Mouse (Mus musculus) mesoderm, embryonic 11.5 days (tissue): ENCODE data around the gene Csf1.

Experiments
- DNase-seq: peaks from one replicate; pipeline ENCODE4 v3.0.0-alpha.2; 2012; ENCODE audit warnings: low read depth, low spot score

Csf1 gene

DNA sequence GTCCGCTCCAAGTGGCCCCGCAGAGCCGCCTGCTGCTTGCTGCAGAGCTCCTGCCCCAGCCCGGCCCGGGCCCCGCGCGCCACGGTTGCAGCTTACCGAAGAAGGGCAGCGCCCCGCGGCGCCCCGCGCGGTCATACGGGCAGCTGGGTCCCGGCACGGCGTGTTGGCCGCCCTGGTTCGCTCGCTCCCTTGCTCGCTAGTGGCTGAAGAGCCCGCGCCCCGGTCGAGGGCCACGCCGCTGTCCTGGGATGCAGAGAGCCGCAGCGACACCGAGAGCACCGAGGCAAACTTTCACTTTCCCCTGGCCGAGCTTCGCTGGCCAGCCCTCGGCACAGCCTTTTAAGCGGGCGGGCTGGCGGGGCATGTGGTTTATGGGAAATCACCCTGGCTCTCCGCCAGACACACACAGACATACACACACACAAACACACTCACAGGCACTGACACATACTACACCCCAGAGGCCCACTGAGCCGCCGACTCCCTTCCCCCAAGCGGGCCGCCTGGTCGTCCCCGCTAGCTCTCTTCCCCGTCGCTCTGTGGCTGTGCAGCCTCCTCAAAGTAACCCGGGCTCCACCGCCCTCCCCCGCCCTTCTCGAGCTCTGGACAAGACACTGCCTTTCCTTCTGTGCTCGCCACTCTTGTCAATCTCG is at the start of gene Csf1:
Csf1 (minus strand) TSS at position 541 of the 653 bp plus-strand sequence.
- DNase-seq: peak; percentile 71

DNA sequence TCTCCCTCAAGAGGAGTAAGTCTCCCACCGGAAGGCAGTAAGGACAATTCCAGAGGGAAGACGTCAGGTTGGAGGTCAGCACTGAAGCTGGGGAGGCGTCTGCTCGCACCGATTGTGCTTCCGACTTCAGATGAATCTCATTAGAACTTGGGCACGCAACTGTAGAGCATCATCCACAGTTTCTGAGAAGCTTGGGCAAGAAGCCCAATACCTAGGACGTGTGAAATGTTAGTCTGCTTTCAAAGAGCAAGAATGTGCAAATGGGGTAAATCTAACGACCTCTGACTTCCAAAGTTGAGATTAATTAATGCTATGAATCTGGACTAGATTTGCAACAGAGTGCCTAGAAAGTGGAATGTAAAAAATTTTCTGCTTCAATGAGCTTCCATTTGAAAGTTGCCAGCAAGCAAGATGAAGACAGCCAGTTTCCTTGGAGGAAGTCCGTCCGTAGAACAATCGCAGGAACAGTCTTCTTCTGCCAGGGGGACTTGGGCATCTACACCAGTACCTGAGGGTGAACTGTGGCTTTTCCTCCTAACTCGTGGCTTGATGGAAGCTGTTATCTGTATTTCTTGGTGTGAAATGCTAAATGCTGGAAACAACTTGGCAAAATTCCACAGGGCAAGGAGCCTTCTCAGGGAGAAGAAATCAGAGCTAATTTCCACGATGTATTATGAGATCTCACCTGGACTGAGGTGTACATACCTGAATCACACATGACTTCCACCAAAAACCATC is 47.9 kb upstream of the Csf1 start:
- no peak for DNase-seq

DNA sequence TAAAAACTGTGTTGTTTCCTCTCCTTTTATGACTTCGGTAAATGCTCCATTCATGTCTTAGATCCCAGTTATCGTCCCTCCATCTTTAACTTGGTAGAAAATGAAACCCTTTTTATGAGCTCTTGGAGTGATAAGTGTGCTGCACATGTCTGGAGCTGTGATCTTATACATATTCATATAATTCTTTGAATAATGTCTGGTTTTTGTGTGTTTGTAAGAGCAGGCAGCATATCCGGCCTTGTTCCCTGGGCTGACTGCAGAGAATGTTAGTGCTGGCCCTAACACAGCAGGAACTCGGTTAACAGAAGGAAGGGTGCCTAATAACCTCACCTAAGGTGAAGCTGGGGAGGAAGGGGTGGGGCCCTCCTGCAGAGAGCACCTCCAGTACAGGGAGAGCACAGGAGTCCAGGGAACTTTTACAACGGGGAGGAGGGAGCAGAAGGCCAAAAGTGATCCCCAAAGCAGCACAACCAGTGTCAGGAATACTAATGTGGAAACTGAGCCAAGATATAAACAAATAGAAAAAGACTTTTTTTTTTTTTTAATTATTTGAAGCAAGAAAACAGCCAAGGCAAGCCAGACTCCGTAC is 47.2 kb upstream of the Csf1 start:
- DNase-seq: no peak

DNA sequence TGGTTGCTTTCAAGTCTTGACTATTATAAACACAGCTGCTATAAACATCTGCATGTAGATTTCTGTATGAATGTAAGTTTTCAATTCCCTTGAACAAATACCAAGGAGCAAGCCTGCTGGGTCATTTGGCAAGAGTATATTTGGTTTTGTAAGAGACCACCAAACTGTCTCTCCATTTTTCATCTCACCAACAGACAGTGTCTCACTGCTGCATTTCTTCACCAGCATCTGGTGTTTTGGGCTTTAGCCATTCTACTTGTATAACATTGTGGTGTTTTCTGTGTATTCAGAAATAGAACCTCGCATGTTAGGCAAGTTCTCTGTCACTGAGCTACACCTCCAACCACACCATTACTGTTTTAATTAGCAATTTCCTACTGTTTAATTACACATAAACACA is 46.6 kb upstream of the Csf1 start:
- DNase-seq: no peak

DNA sequence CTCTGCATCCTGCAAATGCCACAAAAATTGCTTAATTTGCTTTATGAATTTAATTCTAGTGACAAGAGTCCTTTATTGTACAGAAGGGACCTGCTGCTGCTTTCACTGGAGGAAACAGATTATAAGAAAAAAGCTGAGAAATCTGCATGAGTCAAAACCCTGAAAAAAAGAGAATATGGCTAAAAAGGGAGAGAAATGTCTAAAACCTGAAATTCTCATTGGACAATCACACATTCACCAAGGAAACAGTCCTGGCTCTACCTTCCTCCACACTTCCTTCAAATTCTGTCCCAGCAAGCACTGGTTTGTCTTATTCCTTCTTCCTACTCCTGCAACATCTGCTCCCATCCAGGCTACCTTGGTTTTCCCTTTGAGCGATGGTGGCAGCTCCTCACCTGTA is 44.5 kb upstream of the Csf1 start:
- DNase-seq: no peak

DNA sequence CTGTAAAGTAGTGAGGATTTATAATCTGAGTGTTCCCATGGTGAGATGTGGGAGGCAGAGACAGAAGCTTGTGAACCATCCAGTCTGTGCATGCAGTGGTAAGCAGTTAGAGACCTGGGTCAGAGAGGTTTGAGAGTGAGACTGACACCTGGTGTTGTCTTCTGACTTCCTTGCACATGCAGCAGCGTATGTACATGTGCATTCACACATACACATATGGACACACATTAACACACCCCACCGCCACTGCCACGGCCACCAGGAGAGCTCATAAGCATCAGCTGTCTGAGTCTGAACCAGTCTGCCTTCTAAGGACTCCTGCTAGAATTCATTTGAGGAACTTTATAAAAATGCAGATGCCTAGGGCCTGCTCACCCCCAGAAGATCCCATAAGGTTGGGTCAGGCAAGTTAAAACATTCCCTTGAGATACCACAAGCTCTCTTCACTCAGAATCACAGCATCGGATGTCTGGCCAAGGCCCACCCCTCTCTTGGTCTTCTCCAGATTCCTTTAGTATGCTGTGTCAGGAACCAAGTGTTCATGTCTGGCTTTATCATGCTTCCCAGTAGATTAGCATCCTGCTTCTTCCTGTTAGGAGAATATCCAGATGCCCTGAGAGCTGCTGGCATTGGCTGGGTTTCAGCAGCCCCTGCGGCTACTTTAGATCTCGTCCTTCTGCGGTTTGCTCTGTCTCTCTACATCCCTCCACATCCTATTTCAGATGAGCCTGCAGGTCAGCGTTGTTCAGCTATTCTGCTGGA is 42.1 kb upstream of the Csf1 start:
- DNase-seq: no peak

DNA sequence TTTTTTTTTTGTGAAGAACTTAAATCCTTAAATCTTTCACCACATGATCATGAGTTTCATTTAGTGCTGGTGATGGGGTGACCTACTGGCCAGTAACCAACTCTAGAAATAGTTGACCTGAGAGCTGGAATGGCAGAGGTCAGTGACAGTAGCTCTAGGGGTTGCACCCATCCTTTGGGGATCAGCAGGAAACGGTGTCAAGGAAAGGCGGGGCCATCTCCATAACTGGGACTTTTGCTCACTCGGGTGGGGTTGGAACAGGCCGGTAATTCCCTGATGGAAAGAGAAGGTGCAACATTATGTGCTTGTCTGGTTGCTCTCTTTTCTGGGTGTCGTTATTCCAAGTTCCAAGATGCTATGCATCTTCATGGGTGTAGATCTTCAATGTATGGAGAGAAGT is 38.7 kb upstream of the Csf1 start:
- no peak for DNase-seq

DNA sequence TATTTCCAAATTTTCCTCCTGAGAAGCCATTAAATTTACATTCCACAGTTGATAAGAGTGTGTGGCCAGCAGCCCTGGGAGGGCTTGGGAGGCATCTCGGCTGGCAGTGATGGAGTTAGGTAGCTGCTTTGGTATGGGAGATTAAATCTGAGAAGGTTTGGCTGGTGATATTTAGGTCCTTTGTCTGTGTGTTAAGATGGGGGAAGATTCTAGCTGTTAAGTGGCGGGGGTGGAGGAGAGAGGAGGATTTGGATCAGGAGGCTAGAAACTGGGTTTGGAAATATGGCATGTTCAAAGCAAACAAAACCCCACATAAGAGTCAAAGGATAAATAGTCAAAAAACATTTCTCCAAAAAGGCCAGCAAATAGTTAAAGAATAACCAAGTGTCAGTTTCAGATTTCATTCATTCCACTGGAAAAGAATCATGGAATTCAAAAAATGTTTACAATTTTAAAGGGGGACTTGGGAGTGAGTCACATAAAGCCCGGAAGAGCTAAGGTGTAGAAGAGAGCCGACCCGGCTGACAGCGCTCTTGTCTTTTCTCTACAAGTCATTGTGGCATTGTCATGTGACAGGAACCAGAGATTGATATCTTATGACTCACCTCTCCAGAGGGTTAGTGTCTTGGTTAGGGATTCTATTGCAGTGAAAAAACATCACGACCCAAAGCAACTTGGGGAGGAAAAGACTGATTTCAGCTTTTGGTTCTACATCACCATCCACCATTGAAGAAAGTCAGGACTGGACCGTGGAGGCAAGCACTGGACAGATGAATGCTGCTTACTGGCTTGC is 36.1 kb upstream of the Csf1 start:
- DNase-seq: no peak

DNA sequence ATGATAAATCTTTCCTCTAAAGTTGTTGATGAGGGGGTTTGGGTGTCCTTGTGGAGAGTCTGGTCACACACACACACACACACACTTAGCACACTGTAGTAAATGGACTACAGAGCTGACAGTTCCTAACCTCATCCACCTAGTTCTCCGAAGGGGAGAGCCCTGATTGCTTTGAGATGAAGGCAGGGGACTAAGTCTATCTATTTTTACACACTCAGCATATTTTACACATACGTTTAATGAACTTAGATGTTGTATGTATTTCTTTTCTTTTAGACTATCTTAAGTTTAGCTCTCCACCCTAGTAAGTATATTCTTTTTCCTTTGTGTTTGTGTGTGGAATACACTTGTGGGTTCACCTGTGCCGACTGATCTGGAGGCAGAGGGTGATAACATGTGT is 34.6 kb upstream of the Csf1 start:
- no peak for DNase-seq

DNA sequence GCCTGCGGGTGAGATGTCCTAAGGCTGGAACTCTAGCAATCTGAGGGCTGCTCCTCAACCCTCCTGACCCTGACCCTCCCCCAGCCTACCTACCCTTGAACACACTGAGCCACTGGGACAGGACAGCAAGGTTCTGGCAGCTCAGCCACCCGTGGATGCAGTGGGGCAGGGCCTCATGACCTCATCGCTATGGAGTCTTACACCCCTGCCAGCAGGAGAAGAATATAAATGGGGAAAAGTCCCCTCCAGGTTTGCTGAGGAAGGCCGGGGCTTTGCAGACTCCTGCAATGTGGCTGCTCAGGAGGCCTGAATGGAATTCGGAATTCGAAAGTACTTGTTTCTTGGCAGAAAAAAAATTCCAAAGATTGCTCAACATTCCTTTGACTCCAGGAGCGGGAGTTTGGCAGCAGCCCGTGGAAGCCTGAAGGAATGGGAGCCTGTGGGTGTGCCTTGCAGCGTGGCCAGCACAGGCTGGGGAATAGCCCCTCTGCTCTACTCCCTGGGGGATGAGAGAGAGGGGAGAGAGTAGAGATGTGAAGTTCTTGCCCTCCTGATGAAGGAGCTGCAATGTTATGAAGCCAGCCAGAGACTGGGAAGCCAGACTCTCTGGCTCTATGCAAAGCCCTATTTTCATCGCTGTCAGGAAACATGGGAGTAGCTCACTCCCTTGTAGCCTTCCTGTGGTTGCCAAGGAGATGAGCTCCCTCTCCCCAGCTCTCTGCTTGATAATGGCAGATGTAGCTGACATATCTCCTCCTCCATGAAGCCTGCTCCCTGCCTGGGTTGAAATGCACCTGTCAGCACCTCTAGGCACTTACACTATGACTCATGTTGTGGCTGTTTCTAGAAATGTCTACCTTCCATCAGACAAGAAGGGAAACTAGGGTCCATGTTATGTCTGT is 33.3 kb upstream of the Csf1 start:
- peak; percentile 49 for DNase-seq

DNA sequence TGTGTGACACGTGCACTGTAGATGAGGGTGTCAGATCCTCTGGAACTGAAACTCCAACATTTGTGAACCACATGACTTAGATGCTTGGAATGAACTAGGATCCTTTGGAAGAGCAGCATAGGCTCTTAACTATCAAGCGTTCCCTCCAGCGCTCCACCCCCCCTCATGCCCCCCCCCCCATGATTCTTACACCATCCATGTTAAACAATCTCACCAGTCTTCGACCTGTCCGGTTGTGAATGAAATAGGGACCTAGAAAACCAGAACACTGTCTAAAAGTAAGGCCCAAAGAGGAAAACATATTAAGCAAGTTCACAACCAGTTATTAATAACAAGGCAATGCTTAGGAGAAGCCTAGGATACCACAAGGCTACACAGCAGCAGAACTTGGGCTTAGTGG is 32.5 kb upstream of the Csf1 start:
- no peak for DNase-seq

DNA sequence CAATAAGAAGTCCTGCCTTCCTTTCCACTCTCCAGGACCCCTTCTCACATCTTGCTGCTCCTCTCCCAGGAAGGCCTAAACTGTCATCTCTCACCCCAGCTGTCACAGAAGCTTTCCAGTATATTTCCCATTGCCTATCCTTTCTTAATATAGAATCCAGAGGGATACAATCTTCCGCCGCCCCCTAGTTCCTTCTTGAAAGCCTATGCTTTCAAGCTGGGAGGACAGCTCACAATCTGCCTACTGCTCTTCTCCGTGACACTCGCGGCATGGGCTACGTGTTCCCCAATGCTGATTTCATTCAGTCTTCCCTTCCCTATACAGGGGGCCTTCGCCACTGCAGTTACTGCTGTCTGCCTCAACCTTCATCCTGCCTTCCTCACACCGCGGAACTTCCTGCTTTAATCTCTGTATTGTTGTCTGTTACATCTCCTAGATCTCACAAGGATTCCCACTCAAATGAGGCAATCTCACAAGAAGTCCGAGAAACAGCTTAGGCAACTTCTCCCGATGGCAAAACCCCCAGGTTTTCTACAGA is 30.6 kb upstream of the Csf1 start:
- no peak for DNase-seq

DNA sequence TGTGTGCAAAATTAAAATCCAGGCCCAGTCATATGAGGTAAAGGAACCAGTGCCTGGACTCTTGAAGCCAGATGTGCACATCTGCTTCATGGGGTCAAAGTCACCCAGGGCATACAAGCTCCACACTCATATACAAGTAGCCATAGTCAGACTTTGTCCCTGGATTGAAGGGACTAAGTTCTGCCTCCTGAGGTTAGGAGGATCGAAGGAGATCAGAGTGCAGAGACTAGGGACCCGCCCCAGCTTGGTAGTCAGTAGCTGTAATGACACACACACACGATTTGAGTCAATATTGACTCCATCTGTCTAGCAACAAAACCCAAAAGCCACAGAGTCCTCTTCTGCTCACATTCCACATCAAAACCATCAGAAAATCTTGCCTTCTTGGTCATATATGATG is 30.0 kb upstream of the Csf1 start:
- no peak for DNase-seq

DNA sequence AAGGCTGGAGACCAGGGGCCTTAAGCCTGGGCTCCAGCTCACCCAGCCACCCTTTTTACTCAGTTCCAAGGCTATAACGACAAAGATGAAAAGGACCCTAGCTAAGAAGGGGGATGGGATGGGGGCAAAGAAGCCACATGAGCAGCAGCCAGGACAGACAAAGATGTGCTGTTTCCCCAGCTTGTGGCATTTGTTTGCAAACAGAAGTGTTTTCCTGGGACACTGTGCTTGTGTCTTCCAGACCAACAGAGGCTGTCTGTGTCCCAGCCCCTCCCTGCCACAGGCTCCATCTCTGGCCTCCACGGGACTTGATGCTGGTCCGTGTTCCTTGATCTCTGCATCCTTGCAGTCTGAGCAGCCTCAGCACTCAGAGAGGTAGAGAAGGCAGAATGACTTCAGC is 28.6 kb upstream of the Csf1 start:
- DNase-seq: no peak

DNA sequence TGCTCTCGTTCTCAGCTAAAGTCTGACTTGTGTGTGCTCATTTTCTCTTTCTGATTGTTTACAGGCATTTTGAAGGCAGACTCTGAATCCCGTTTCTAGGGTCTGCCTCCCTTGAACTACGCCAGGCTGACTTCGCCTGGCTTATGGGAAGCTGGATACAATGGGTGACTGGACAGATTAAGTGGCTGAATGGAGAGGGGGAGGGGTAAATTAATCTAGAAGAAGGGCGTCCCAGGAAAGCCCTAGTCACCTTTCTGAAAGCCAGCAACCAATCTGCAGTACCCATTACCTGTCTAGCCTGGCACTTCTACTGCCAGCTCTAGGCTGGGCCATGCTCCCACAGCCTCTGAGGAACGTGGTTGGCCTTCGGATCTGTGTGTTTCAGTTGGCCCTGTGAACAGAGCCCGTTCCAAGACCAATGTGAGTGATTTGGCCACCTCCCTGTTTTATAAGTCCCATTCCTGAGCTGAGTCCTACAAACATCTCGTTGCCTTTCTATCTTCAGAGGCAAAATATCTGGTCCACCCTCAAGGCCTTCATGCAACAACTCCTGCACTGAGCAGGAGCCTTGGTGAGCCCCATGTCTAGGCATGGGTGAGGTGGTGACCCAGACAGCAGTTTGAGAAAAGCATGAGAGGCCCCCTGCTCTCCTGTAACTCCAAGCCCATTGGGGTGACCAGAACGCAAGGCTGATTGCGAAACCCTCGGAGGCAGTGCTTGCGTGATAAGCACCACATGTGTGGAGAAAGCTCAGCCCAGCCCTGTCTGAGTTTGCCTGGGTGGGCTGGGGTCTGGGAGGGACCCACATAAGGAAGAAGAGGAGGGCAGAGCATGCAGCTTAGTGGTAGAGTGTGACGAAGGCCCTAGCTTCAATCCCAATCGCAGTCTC is 27.6 kb upstream of the Csf1 start:
- no peak for DNase-seq

DNA sequence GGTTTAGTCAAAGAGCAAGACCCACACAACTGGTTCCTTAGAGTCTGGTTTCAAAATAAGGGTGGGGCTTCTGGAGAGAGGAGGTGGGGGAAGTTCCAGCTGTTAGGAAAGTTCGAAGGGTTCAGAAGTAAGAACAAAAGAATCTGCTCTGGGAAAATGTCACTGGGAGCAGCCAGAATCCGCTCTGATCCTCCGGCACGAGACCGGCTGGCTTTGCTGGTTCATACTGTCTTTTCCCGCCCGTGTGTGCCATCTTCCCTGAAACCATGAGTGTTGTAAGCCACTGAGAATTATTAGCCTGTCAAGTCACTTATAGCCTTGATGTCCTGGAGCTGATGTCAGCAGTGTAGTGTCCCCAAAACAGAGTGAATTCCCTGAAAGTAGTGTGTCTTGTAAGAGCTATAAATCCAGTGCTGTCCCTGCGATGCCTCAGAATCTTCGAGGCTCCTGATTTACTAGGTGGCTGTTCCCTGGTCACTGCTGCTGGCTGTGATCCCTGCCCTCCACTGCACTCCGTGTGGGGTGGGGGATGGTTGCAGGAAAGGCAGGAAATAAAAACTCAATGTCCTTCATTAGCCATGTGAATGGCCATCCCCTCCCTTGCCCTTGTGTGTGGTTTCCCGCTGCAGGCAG is 26.8 kb upstream of the Csf1 start:
- no peak for DNase-seq

DNA sequence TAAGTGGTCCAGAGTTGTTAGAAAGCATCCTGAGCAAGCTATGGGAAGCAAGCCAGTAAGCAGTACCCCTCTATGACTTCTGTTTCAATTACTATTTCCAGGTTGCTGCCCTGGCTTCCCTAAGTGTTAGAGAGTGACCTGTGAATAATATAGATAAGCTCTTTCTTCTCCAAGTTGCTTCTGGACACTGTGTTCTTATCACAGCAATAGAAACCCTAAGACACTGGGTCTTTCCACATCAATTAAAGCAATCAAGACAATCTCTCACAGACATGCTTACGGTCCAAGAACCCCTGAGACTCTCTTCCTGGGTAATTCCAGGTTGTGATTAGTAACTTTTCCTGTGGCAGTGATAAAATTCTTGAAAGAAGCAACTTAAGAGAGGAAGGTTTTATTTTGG is 26.1 kb upstream of the Csf1 start:
- DNase-seq: no peak

DNA sequence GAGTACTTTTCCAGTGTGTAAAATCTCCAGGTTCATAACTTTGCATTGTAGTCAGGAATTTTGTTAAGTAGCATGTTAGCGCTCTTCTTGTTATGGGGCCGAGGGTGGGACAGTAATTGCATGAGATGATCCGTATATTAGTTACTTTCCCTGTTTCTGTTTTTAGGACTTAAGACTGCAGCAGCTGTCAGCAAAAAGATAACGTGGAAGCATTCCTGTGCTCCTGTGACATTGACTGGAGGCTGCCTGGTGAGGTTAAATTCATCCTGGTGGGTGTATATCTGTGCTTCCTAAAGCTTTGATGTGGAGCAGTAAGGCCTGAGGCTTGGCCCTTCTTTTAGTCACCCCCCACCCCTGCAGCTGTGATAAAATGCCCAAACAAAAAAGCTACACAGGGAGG is 25.3 kb upstream of the Csf1 start:
- DNase-seq: no peak

DNA sequence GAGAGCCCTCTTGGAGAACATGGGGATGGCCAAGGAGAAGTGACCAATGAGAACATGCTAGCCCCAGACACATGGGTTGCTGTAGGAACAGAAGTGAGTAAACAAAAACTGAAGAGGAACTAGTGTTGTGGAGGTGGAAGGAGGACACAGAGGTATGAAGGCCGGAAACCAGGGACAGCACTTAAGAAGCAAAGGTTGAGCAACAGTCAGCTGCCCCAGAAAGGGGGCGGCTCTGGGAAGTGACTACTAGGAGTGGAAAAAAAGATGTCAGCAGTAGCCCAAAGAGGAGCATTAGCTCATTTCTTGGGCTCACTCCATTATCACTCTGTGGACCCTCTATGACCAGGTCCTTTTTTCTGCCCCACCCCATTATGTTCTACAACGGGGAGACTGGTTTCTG is 23.0 kb upstream of the Csf1 start:
- no peak for DNase-seq
